Mouse (Mus musculus): ENCODE measurements around the gene Knop1. TPM values are rescaled to one million over a fixed set of nuclear protein-coding genes. Genes with fewer than 3 reads are reported as not detected.

Knop1 gene
- polyA plus RNA-seq, 1 experiment = 26.1 TPM

DNA sequence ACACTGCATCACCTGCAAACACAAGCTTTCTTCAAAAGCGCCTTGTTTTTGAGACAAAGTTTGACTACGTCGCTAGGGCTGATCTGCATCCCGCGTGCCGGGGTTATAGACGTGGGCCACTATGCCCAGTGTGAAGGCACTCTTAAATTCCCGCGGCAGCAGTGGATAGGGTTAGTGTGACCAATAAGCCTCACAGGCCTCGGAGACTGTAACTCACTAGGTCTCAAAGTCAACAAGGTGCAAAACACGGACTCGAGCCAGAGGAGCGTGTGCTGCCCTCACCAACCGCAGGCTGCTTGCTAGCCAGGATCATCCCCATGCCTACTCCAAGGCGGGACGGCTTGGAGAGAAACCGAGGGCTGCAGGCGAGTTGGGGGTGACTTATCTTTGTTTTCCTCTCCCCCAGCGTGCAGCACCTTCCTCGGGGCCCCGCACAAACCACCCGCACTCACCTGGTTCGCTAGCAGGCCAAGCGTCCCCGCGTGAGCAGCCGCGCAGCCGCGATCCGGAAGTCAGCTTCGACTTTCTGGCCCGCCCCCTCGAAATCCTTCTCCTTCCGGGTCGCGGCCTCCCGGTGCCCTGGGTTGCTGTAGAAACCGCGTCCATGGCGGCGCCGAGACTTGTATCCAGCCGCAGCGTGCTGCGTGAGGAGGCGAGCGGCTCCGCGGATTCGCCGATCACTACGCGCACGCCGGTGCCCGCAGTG is 730 bp downstream of the Knop1 start, which contains the start of gene Iqck:
Gene Iqck, plus strand, starts transcription at position 582 of the 706 bp plus-strand sequence.
- H3K4me1 ChIP-seq (ENCODE audit: control insufficient read depth, insufficient read depth, low read length) = no peaks in the 10 kb centered on the region; the same call in 1 of the 2 replicates
- H3K4me3 ChIP-seq (ENCODE audit: control insufficient read depth, low read depth, low read length) = peak within 1 kb of the TSS; percentile 98
- peak within 1 kb of the TSS; percentile 93 for H3K27ac ChIP-seq (ENCODE audit: control insufficient read depth, insufficient read depth, low read depth, low read length)
- no peaks in the 10 kb centered on the region; the same call in 1 of the 2 replicates for H3K36me3 ChIP-seq (ENCODE audit: control insufficient read depth, insufficient read depth, low read length)
- H3K27me3 ChIP-seq (ENCODE audit: control insufficient read depth, insufficient read depth, low read length) = no peaks in the 10 kb centered on the region
- TF ChIP-seq POLR2A (IDR thresholded peaks at IDR 0.05; ENCODE audit: control insufficient read depth, low read depth, low read length) = peak; percentile 75
- no peak for TF ChIP-seq CTCF (IDR thresholded peaks at IDR 0.05; ENCODE audit: control insufficient read depth, insufficient read depth, insufficient replicate concordance, low read depth, low read length)

- H3K36me3 ChIP-seq (ENCODE audit: control insufficient read depth, insufficient read depth, low read length) = no peaks in the 10 kb centered on the region; the same call in 1 of the 2 replicates
- TF ChIP-seq POLR2A (IDR thresholded peaks at IDR 0.05; ENCODE audit: control insufficient read depth, low read depth, low read length) = no peak
- no peak for TF ChIP-seq CTCF (IDR thresholded peaks at IDR 0.05; ENCODE audit: control insufficient read depth, insufficient read depth, insufficient replicate concordance, low read depth, low read length)
- no peak overlapping the region for H3K27ac ChIP-seq (ENCODE audit: control insufficient read depth, insufficient read depth, low read depth, low read length)
- H3K4me3 ChIP-seq (ENCODE audit: control insufficient read depth, low read depth, low read length) = peak overlapping the region; percentile 98
- no peaks in the 10 kb centered on the region; the same call in none of the 2 replicates for H3K4me1 ChIP-seq (ENCODE audit: control insufficient read depth, insufficient read depth, low read length)
- H3K27me3 ChIP-seq (ENCODE audit: control insufficient read depth, insufficient read depth, low read length) = no peaks in the 10 kb centered on the region
Measured at GRCm38 (mm10) chr7:118854606-118855005, 1.4 kb downstream of the Knop1 start.

DNA sequence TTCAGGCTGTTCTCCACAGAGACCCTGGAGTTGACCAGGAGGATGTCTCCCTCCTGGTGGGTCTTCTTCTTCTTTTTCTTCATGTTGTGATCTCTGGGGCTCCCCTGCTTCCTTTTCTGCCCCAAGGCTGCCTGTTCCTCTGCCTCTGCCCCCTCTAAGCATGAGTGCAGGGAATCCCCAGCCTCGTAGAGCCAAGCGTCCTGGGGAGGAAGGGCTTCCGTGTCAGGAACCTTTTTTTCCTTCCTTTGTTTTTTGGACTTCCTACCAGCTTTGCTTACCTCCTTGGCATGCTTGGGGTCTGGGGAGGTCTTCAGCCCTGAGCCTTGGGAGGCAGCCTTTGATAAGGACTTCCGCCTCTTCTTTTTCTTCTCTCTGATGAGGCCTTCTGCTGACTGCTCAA is 3.4 kb downstream of the Knop1 start:
- no peaks in the 10 kb centered on the region; the same call in 1 of the 2 replicates for H3K36me3 ChIP-seq (ENCODE audit: control insufficient read depth, insufficient read depth, low read length)
- H3K4me3 ChIP-seq (ENCODE audit: control insufficient read depth, low read depth, low read length) = peak overlapping the region; percentile 46
- no peaks in the 10 kb centered on the region; the same call in none of the 2 replicates for H3K4me1 ChIP-seq (ENCODE audit: control insufficient read depth, insufficient read depth, low read length)
- no peak overlapping the region for H3K27ac ChIP-seq (ENCODE audit: control insufficient read depth, insufficient read depth, low read depth, low read length)
- TF ChIP-seq POLR2A (IDR thresholded peaks at IDR 0.05; ENCODE audit: control insufficient read depth, low read depth, low read length) (no peak), CTCF (IDR thresholded peaks at IDR 0.05; ENCODE audit: control insufficient read depth, insufficient read depth, insufficient replicate concordance, low read depth, low read length) (no peak)
- no peaks in the 10 kb centered on the region for H3K27me3 ChIP-seq (ENCODE audit: control insufficient read depth, insufficient read depth, low read length)

GRCm38 (mm10) chr7:118851571-118851970 is 4.5 kb downstream of the Knop1 start:
- H3K36me3 ChIP-seq (ENCODE audit: control insufficient read depth, insufficient read depth, low read length) = no peaks in the 10 kb centered on the region; the same call in 1 of the 2 replicates
- TF ChIP-seq CTCF (IDR thresholded peaks at IDR 0.05; ENCODE audit: control insufficient read depth, insufficient read depth, insufficient replicate concordance, low read depth, low read length) (no peak), POLR2A (IDR thresholded peaks at IDR 0.05; ENCODE audit: control insufficient read depth, low read depth, low read length) (no peak)
- no peaks in the 10 kb centered on the region for H3K27me3 ChIP-seq (ENCODE audit: control insufficient read depth, insufficient read depth, low read length)
- no peaks in the 10 kb centered on the region; the same call in none of the 2 replicates for H3K4me1 ChIP-seq (ENCODE audit: control insufficient read depth, insufficient read depth, low read length)
- no peak overlapping the region for H3K27ac ChIP-seq (ENCODE audit: control insufficient read depth, insufficient read depth, low read depth, low read length)
- no peak overlapping the region for H3K4me3 ChIP-seq (ENCODE audit: control insufficient read depth, low read depth, low read length)

GRCm38 (mm10) chr7:118850676-118851290 is 5.3 kb downstream of the Knop1 start:
- Histone ChIP-seq H3K4me3 (ENCODE audit: control insufficient read depth, low read depth, low read length) (no peak overlapping the region), H3K4me1 (ENCODE audit: control insufficient read depth, insufficient read depth, low read length) (no peaks in the 10 kb centered on the region; the same call in none of the 2 replicates), H3K27me3 (ENCODE audit: control insufficient read depth, insufficient read depth, low read length) (no peaks in the 10 kb centered on the region), H3K27ac (ENCODE audit: control insufficient read depth, insufficient read depth, low read depth, low read length) (peak overlapping the region; percentile 25; the same call in 1 of the 2 replicates), H3K36me3 (ENCODE audit: control insufficient read depth, insufficient read depth, low read length) (no peaks in the 10 kb centered on the region; the same call in 1 of the 2 replicates)
- TF ChIP-seq POLR2A (IDR thresholded peaks at IDR 0.05; ENCODE audit: control insufficient read depth, low read depth, low read length) (0 out of 2 replicates have a peak, but pooled peaks have one; percentile 22), CTCF (IDR thresholded peaks at IDR 0.05; ENCODE audit: control insufficient read depth, insufficient read depth, insufficient replicate concordance, low read depth, low read length) (no peak)

DNA sequence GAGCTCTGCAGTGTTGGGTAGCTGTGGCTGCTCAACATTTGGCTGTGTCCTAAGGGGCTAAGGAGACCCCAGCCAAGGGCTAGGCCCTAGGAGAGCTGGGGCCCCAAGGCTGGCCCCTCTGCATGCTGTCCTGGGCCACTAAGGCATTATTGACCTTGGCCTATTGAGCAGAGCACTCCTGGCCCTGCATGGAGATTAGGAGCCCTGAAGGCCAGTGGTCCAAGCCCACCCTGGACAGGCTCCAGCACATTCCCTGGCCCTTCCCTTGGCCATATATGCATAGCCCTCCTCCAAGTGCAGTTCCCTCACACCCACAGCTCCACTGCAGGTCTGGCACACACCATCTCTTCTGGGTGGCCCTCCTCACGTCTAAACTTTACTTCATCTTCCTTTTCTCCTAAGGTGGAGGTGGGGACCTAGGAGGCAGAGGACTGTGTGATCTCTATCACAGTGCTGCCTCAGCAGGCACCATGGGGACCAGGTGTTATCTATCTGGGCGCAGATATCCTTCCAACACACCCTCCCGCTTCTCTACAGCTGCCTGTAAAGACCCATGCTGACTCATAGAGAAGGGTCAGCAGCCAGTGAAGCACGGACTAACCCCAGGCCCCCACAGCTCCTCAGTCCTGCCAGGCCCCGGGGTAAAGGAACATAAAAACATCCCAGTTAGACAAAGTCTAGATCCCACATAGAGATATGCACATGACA is 6.4 kb downstream of the Knop1 start:
- no peaks in the 10 kb centered on the region; the same call in 1 of the 2 replicates for H3K36me3 ChIP-seq (ENCODE audit: control insufficient read depth, insufficient read depth, low read length)
- H3K4me3 ChIP-seq (ENCODE audit: control insufficient read depth, low read depth, low read length) = no peak overlapping the region
- TF ChIP-seq POLR2A (IDR thresholded peaks at IDR 0.05; ENCODE audit: control insufficient read depth, low read depth, low read length) = no peak
- TF ChIP-seq CTCF (IDR thresholded peaks at IDR 0.05; ENCODE audit: control insufficient read depth, insufficient read depth, insufficient replicate concordance, low read depth, low read length) = no peak

More for the DNA sequence above, 6.4 kb downstream of the Knop1 start:
- peak overlapping the region; percentile 76 for H3K27ac ChIP-seq (ENCODE audit: control insufficient read depth, insufficient read depth, low read depth, low read length)
- no peaks in the 10 kb centered on the region; the same call in none of the 2 replicates for H3K4me1 ChIP-seq (ENCODE audit: control insufficient read depth, insufficient read depth, low read length)
- H3K27me3 ChIP-seq (ENCODE audit: control insufficient read depth, insufficient read depth, low read length) = no peaks in the 10 kb centered on the region

Measured in testis, adult 2 months (tissue).